Mouse (Mus musculus) heart, postnatal 0 days (tissue): ENCODE results near the gene Tulp1.
"Not testable (repeated sequence)": the region's sequence is repeated elsewhere in the genome, so short reads cannot be mapped to it uniquely, and the experiment has no call there.

Experiments used
- CTCF ChIP-seq: IDR thresholded peaks from 2 replicates; pipeline ENCODE4 v1.5.1; 2016; ENCODE audit warnings: antibody characterized with exemption, control low read depth, low read depth
- EP300 ChIP-seq: IDR thresholded peaks from 2 replicates; pipeline ENCODE4 v1.6.1; 2016; ENCODE audit warnings: antibody characterized with exemption, low read depth

DNA sequence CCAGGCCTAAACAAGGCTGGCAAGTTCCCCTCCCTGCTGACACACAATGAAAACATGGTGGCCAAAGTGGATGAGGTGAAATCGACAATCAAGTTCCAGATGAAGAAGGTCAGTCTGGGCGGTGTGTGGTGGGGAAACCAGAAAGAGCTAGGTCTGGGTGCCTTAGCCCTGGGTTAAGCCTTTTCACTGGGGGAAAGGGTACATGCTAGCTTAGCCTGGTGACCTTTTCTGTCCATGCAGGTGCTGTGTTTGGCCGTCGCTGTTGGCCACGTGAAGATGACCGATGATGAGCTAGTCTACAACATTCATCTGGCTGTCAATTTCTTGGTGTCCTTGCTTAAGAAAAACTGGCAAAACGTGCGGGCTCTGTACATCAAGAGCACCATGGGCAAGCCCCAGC lies 34.4 kb downstream of the Tulp1 start:
- not testable (repeated sequence) for TF ChIP-seq CTCF, EP300
